Mouse (Mus musculus): ENCODE measurements around the gene Fam166b.

GRCm38 (mm10) chr4:43476604-43477003 lies 47.7 kb upstream of the Fam166b start:
- no peak for TF ChIP-seq CTCF (IDR thresholded peaks at IDR 0.05; ENCODE audit: low read depth, low read length)
- TF ChIP-seq GATA2 (IDR thresholded peaks at IDR 0.05; ENCODE audit: borderline replicate concordance, low read depth, low read length): no peak
